In genomic region chr9:107542352-107542686, GRCm38 (mm10) we compare ENCODE assay signal across 8 mouse cellular contexts. TPM values are rescaled to one million over a fixed set of nuclear protein-coding genes. Genes with fewer than 3 reads are reported as not detected.
DNase-seq lines count a peak whose midpoint lies in the region; ATAC-seq and TF ChIP-seq lines count a peak whose summit lies in the region.

No protein-coding gene starts in this region.

- peaks cover 46% of the 10 kb centered on the region for H3K36me3 ChIP-seq in embryonic facial prominence, embryonic 14.5 days (ENCODE audit: control insufficient read depth, insufficient read depth, low read length)
- peaks cover 26% of the 10 kb centered on the region for H3K36me3 ChIP-seq in limb, embryonic 11.5 days (ENCODE audit: control insufficient read depth, insufficient read depth, low read length)
- peaks cover 33% of the 10 kb centered on the region for H3K36me3 ChIP-seq in neural tube, embryonic 14.5 days (ENCODE audit: control insufficient read depth, insufficient read depth, low read length)

- H3K4me2 ChIP-seq in embryonic facial prominence, embryonic 14.5 days (ENCODE audit: low read depth, low read length), result peak overlapping the region; percentile 92
- peak overlapping the region; percentile 94 for H3K4me2 ChIP-seq in limb, embryonic 11.5 days (ENCODE audit: low read depth, severe bottlenecking)
- peak overlapping the region; percentile 58 for H3K4me2 ChIP-seq in neural tube, embryonic 14.5 days (ENCODE audit: low read depth, low read length)

- peak overlapping the region; percentile 72 for H3K9ac ChIP-seq in embryonic facial prominence, embryonic 14.5 days (ENCODE audit: low read depth, low read length)
- peak overlapping the region; percentile 64 for H3K9ac ChIP-seq in limb, embryonic 11.5 days (ENCODE audit: low read length)
- peak overlapping the region; percentile 54 for H3K9ac ChIP-seq in neural tube, embryonic 14.5 days (replicated peaks; ENCODE audit: low read depth, low read length)

- peak; percentile 1; the same call in 1 of the 2 replicates for ATAC-seq in embryonic facial prominence, embryonic 14.5 days (ENCODE audit: low read depth)
- no peak for ATAC-seq in limb, embryonic 11.5 days (ENCODE audit: insufficient number of reproducible peaks, low FRiP score, low TSS enrichment, low read depth)
- peak; percentile 15 for ATAC-seq in neural tube, embryonic 14.5 days (ENCODE audit: low read depth)

- no peak for TF ChIP-seq CTCF in left cerebral cortex, adult 2 months (IDR thresholded peaks at IDR 0.05)

- no peaks in the 10 kb centered on the region for H3K9me3 ChIP-seq in embryonic facial prominence, embryonic 14.5 days (ENCODE audit: control insufficient read depth, low read length)
- no peaks in the 10 kb centered on the region for H3K9me3 ChIP-seq in limb, embryonic 11.5 days (ENCODE audit: control insufficient read depth, low read length)
- no peaks in the 10 kb centered on the region for H3K9me3 ChIP-seq in neural tube, embryonic 14.5 days (ENCODE audit: control insufficient read depth, low read length)

- peak overlapping the region; percentile 95 for H3K27ac ChIP-seq in left cerebral cortex, adult 2 months
- 0 out of 2 replicates have a peak overlapping the region, but pooled peaks have one; percentile 33 for H3K27ac ChIP-seq in embryonic facial prominence, embryonic 14.5 days (replicated peaks; ENCODE audit: low read depth, low read length)
- no peak overlapping the region for H3K27ac ChIP-seq in limb, embryonic 11.5 days (replicated peaks; ENCODE audit: low read depth, low read length)
- no peak overlapping the region for H3K27ac ChIP-seq in neural tube, embryonic 14.5 days (ENCODE audit: low read depth, low read length)

- H3K4me1 ChIP-seq in embryonic facial prominence, embryonic 14.5 days (ENCODE audit: control insufficient read depth, insufficient read depth, low read length), result peaks cover 19% of the 10 kb centered on the region
- H3K4me1 ChIP-seq in limb, embryonic 11.5 days (ENCODE audit: control insufficient read depth, insufficient read depth, low read length), result peaks cover 23% of the 10 kb centered on the region
- peaks cover 23% of the 10 kb centered on the region for H3K4me1 ChIP-seq in neural tube, embryonic 14.5 days (ENCODE audit: control insufficient read depth, insufficient read depth, low read length)

- WGBS in embryonic facial prominence, embryonic 14.5 days, result 1% methylated on average over 11 of the region's 11 CpGs
- WGBS in limb, embryonic 11.5 days, result 1% methylated on average over 11 of the region's 11 CpGs
- WGBS in neural tube, embryonic 14.5 days, result 2% methylated on average over 11 of the region's 11 CpGs

- DNase-seq in left cerebral cortex, adult 2 months (ENCODE audit: extremely low spot score in 1 of 2, low spot score in 2 of 2), result no peak
- DNase-seq in left cerebral cortex, postnatal 14 days (ENCODE audit: low spot score in 2 of 2), result no peak
- DNase-seq in embryonic facial prominence, embryonic 14.5 days (ENCODE audit: low spot score), result no peak
- no peak for DNase-seq in limb, embryonic 11.5 days (ENCODE audit: low spot score)
- DNase-seq in urinary bladder, postnatal 36 days (ENCODE audit: low spot score in 2 of 2), result no peak
- DNase-seq in left cerebral cortex, adult 11 months (ENCODE audit: low spot score), result no peak
- no peak for DNase-seq in Muller cell, postnatal 12 days (ENCODE audit: inconsistent ontology term)

- no peaks in the 10 kb centered on the region for H3K27me3 ChIP-seq in embryonic facial prominence, embryonic 14.5 days (replicated peaks; ENCODE audit: control insufficient read depth, insufficient read depth, low read length)
- H3K27me3 ChIP-seq in limb, embryonic 11.5 days (ENCODE audit: control insufficient read depth, insufficient read depth, low read length), result no peaks in the 10 kb centered on the region
- no peaks in the 10 kb centered on the region for H3K27me3 ChIP-seq in neural tube, embryonic 14.5 days (ENCODE audit: control insufficient read depth, insufficient read depth, low read length)

- intact Hi-C loops in left cerebral cortex, adult 2 months (cut with DNase I), result no loop called here
- intact Hi-C loops in left cerebral cortex, postnatal 14 days (cut with DNase I), result no loop called here

- peak overlapping the region; percentile 95 for H3K4me3 ChIP-seq in left cerebral cortex, adult 2 months
- H3K4me3 ChIP-seq in embryonic facial prominence, embryonic 14.5 days (ENCODE audit: low read depth, low read length), result peak overlapping the region; percentile 71
- peak overlapping the region; percentile 53 for H3K4me3 ChIP-seq in limb, embryonic 11.5 days (ENCODE audit: low read depth, low read length)
- peak overlapping the region; percentile 60 for H3K4me3 ChIP-seq in neural tube, embryonic 14.5 days (ENCODE audit: low read depth, low read length)

RNA-seq across cellular contexts. Expression of gene Nprl2, which starts 0.3 kb away (rescaled TPM):
- 10 to 100 TPM; 39.7 to 48.3 TPM for total RNA-seq in left cerebral cortex, adult 2 months (2021)
- 10 to 100 TPM; 38.4 to 39.2 TPM for total RNA-seq in left cerebral cortex, postnatal 14 days (2021)
- polyA plus RNA-seq in embryonic facial prominence, embryonic 14.5 days (2014; fragmentation: Nextera tagmentation; extraction: Ambion mirVana), result 35.0 and 35.4 TPM in 2 replicates
- 36.5 and 40.9 TPM in 2 replicates for polyA plus RNA-seq in limb, embryonic 11.5 days (2014; fragmentation: Nextera tagmentation; extraction: Ambion mirVana)
- 71.5 and 74.9 TPM in 2 replicates for polyA plus RNA-seq in neural tube, embryonic 14.5 days (2014; fragmentation: Nextera tagmentation; extraction: Ambion mirVana)

RNA-seq across cellular contexts. Expression of gene Cyb561d2, which starts 0.3 kb away (rescaled TPM):
- 10 to 100 TPM; 14.7 to 16.7 TPM for total RNA-seq in left cerebral cortex, adult 2 months (2021)
- total RNA-seq in left cerebral cortex, postnatal 14 days (2021), result 10 to 100 TPM; 20.7 to 24.9 TPM
- 24.7 and 27.0 TPM in 2 replicates for polyA plus RNA-seq in embryonic facial prominence, embryonic 14.5 days (2014; fragmentation: Nextera tagmentation; extraction: Ambion mirVana)
- 13.1 and 14.1 TPM in 2 replicates for polyA plus RNA-seq in limb, embryonic 11.5 days (2014; fragmentation: Nextera tagmentation; extraction: Ambion mirVana)
- polyA plus RNA-seq in neural tube, embryonic 14.5 days (2014; fragmentation: Nextera tagmentation; extraction: Ambion mirVana), result 42.2 and 46.7 TPM in 2 replicates

RNA-seq across cellular contexts. Expression of gene Zmynd10, which starts 4.8 kb away (rescaled TPM):
- 1 to 10 TPM; 3.8 to 4.7 TPM for total RNA-seq in left cerebral cortex, adult 2 months (2021)
- 1 to 10 TPM; 2.3 to 3.1 TPM for total RNA-seq in left cerebral cortex, postnatal 14 days (2021)
- 2.8 and 8.2 TPM in 2 replicates for polyA plus RNA-seq in embryonic facial prominence, embryonic 14.5 days (2014; fragmentation: Nextera tagmentation; extraction: Ambion mirVana)
- polyA plus RNA-seq in limb, embryonic 11.5 days (2014; fragmentation: Nextera tagmentation; extraction: Ambion mirVana), result 0.79 and 0.95 TPM in 2 replicates
- 1.2 and 2.0 TPM in 2 replicates for polyA plus RNA-seq in neural tube, embryonic 14.5 days (2014; fragmentation: Nextera tagmentation; extraction: Ambion mirVana)

RNA-seq across cellular contexts. Expression of gene Tmem115, which starts 8.6 kb away (rescaled TPM):
- total RNA-seq in left cerebral cortex, adult 2 months (2021), result 10 to 100 TPM; 35.3 to 35.6 TPM
- 10 to 100 TPM; 33.0 to 35.3 TPM for total RNA-seq in left cerebral cortex, postnatal 14 days (2021)
- 53.1 and 56.1 TPM in 2 replicates for polyA plus RNA-seq in embryonic facial prominence, embryonic 14.5 days (2014; fragmentation: Nextera tagmentation; extraction: Ambion mirVana)
- 42.8 and 47.9 TPM in 2 replicates for polyA plus RNA-seq in limb, embryonic 11.5 days (2014; fragmentation: Nextera tagmentation; extraction: Ambion mirVana)
- polyA plus RNA-seq in neural tube, embryonic 14.5 days (2014; fragmentation: Nextera tagmentation; extraction: Ambion mirVana), result 47.7 and 48.7 TPM in 2 replicates

RNA-seq across cellular contexts. Expression of gene Rassf1, which starts 9.0 kb away (rescaled TPM):
- 10 to 100 TPM; 19.7 to 20.5 TPM for total RNA-seq in left cerebral cortex, adult 2 months (2021)
- 10 to 100 TPM; 14.0 to 14.6 TPM for total RNA-seq in left cerebral cortex, postnatal 14 days (2021)
- polyA plus RNA-seq in embryonic facial prominence, embryonic 14.5 days (2014; fragmentation: Nextera tagmentation; extraction: Ambion mirVana), result 66.5 and 66.8 TPM in 2 replicates
- polyA plus RNA-seq in limb, embryonic 11.5 days (2014; fragmentation: Nextera tagmentation; extraction: Ambion mirVana), result 46.7 and 49.3 TPM in 2 replicates
- polyA plus RNA-seq in neural tube, embryonic 14.5 days (2014; fragmentation: Nextera tagmentation; extraction: Ambion mirVana), result 34.1 and 34.9 TPM in 2 replicates

Comparison
In these comparisons a context has a peak if more than half of its experiments do, and no peak if none do; other contexts are left out.
1. H3K27ac ChIP-seq: peak in left cerebral cortex, adult 2 months (single experiment) and embryonic facial prominence, embryonic 14.5 days (single experiment); none in limb, embryonic 11.5 days (single experiment) and neural tube, embryonic 14.5 days (single experiment).
2. Peak in every context shown above with its lines, with median percentiles within 50 percentile points of each other: H3K4me3 ChIP-seq, H3K4me2 ChIP-seq and H3K9ac ChIP-seq.